ENCODE assay signal across 8 mouse cellular contexts in genomic region chr4:138980771-138981420, GRCm38 (mm10). TPM values are rescaled to one million over a fixed set of nuclear protein-coding genes. Genes with fewer than 3 reads are reported as not detected.
A peak's percentile ranks its signal among the peaks of the same experiment; 100 is the strongest.
DNase-seq lines count a peak whose midpoint lies in the region; ATAC-seq and TF ChIP-seq lines count a peak whose summit lies in the region.
"Had no signal": no experiment of that assay in that cellular context is flagged by ENCODE, and none has a peak within 500 bp of the region (broad histone marks: within the 10 kb centered on the region; RNA-seq: fewer than 3 reads in every experiment).

No protein-coding gene starts in this region.

- no peaks in the 10 kb centered on the region for H3K79me3 ChIP-seq in C2C12 (ENCODE audit: low read depth)

- peak; percentile 14 for DNase-seq in c-Kit-positive CD71-positive TER-119-negative erythroid progenitor cells, embryonic 14.5 days (ENCODE audit: low read depth)
- DNase-seq in cerebellum, adult 18-20 months: no peak

- no peak overlapping the region for H3K9ac ChIP-seq in hindbrain, embryonic 12.5 days
- H3K9ac ChIP-seq in hindbrain, embryonic 13.5 days: no peak overlapping the region
- H3K9ac ChIP-seq in limb, embryonic 12.5 days (replicated peaks): no peak overlapping the region

- H3K27me3 ChIP-seq in hindbrain, embryonic 12.5 days: no peaks in the 10 kb centered on the region
- H3K27me3 ChIP-seq in hindbrain, embryonic 13.5 days: 0 out of 2 replicates have a peak, but pooled peaks cover 3% of the 10 kb centered on the region
- H3K27me3 ChIP-seq in C2C12 (ENCODE audit: control insufficient read depth, insufficient read depth, insufficient read length): no peaks in the 10 kb centered on the region
- H3K27me3 ChIP-seq in limb, embryonic 12.5 days: no peaks in the 10 kb centered on the region

- 0 out of 2 replicates have a peak, but pooled peaks cover 2% of the 10 kb centered on the region for H3K9me3 ChIP-seq in hindbrain, embryonic 12.5 days (replicated peaks)
- no peaks in the 10 kb centered on the region for H3K9me3 ChIP-seq in hindbrain, embryonic 13.5 days
- no peaks in the 10 kb centered on the region for H3K9me3 ChIP-seq in limb, embryonic 12.5 days

- no peak overlapping the region for H3ac ChIP-seq in C2C12 (ENCODE audit: control insufficient read depth, insufficient read length, low read depth)

- TF ChIP-seq CTCF in C2C12 (IDR thresholded peaks at IDR 0.05; ENCODE audit: control insufficient read depth, insufficient read depth, insufficient read length): no peak

- H3K79me2 ChIP-seq in C2C12 (ENCODE audit: control insufficient read depth, insufficient read depth): no peaks in the 10 kb centered on the region

- no peak overlapping the region for H3K4me3 ChIP-seq in hindbrain, embryonic 12.5 days
- no peak overlapping the region for H3K4me3 ChIP-seq in hindbrain, embryonic 13.5 days
- H3K4me3 ChIP-seq in C2C12 (ENCODE audit: insufficient read depth, poor library complexity, severe bottlenecking): no peak overlapping the region
- H3K4me3 ChIP-seq in limb, embryonic 12.5 days (replicated peaks): peak overlapping the region; percentile 2; the same call in 1 of the 2 replicates

- H3K4me2 ChIP-seq in hindbrain, embryonic 12.5 days (replicated peaks): peak overlapping the region; percentile 17; the same call in 1 of the 2 replicates
- H3K4me2 ChIP-seq in hindbrain, embryonic 13.5 days: no peak overlapping the region
- H3K4me2 ChIP-seq in limb, embryonic 12.5 days: peak overlapping the region; percentile 33

- H3K27ac ChIP-seq in hindbrain, embryonic 12.5 days: no peak overlapping the region
- H3K27ac ChIP-seq in hindbrain, embryonic 13.5 days: no peak overlapping the region
- no peak overlapping the region for H3K27ac ChIP-seq in limb, embryonic 12.5 days

- H3K4me1 ChIP-seq in hindbrain, embryonic 12.5 days: no peaks in the 10 kb centered on the region
- H3K4me1 ChIP-seq in hindbrain, embryonic 13.5 days (replicated peaks): no peaks in the 10 kb centered on the region
- 0 out of 2 replicates have a peak, but pooled peaks cover 3% of the 10 kb centered on the region for H3K4me1 ChIP-seq in limb, embryonic 12.5 days (replicated peaks)

- H3K36me3 ChIP-seq in hindbrain, embryonic 12.5 days: no peaks in the 10 kb centered on the region
- H3K36me3 ChIP-seq in hindbrain, embryonic 13.5 days: no peaks in the 10 kb centered on the region
- no peaks in the 10 kb centered on the region for H3K36me3 ChIP-seq in C2C12 (ENCODE audit: control insufficient read depth, insufficient read depth)
- no peaks in the 10 kb centered on the region for H3K36me3 ChIP-seq in limb, embryonic 12.5 days

- WGBS in hindbrain, embryonic 12.5 days: 26% methylated on average over 12 of the region's 12 CpGs
- 29% methylated on average over 12 of the region's 12 CpGs for WGBS in hindbrain, embryonic 13.5 days
- 19% methylated on average over 12 of the region's 12 CpGs for WGBS in limb, embryonic 12.5 days

- ATAC-seq in hindbrain, embryonic 12.5 days (ENCODE audit: low FRiP score): no peak
- no peak for ATAC-seq in hindbrain, embryonic 13.5 days (ENCODE audit: low FRiP score)
- ATAC-seq in limb, embryonic 12.5 days (ENCODE audit: insufficient number of reproducible peaks, insufficient read depth, low FRiP score, low TSS enrichment, low read depth): no peak; the same call in 1 of the 2 replicates
- ATAC-seq in erythroid progenitor cell, adult 5-6 weeks (replicated peaks; ENCODE audit: low FRiP score, poor library complexity, severe bottlenecking): no peak

TF ChIP-seq in C2C12, 6 proteins besides CTCF, POLR2A, EP300 and RAD21:
- peak; percentile 35 for TF ChIP-seq USF1 (IDR thresholded peaks at IDR 0.05; ENCODE audit: low read depth)
- no peak for TF ChIP-seq MAX (IDR thresholded peaks at IDR 0.05)
- no peak for TF ChIP-seq MYOD1 (IDR thresholded peaks at IDR 0.05; ENCODE audit: control insufficient read depth, insufficient read length, low read depth)

RNA-seq across cellular contexts. Expression of gene Tmco4, which starts 8.2 kb away (rescaled TPM):
- 1.1 and 1.4 TPM in 2 replicates for polyA plus RNA-seq in hindbrain, embryonic 12.5 days (2016; fragmentation: Nextera tagmentation; extraction: Ambion mirVana)
- polyA plus RNA-seq in hindbrain, embryonic 13.5 days (2015; fragmentation: Nextera tagmentation; extraction: Ambion mirVana): 0.89 and 1.3 TPM in 2 replicates
- 1.8 TPM for polyA plus RNA-seq in C2C12 (2012; fragmentation: generic; extraction: Trizol)
- polyA plus RNA-seq in limb, embryonic 12.5 days (2016; fragmentation: Nextera tagmentation; extraction: Ambion mirVana): 2.0 and 2.7 TPM in 2 replicates
- total RNA-seq in erythroid progenitor cell, adult 5-6 weeks (2015; ENCODE audit: low replicate concordance): 0.42 and 1.8 TPM in 2 replicates
- total RNA-seq in erythroid progenitor cell, adult 5-6 weeks (2017; ENCODE audit: low replicate concordance): 1.1 and 2.1 TPM in 2 replicates

RNA-seq across cellular contexts. Expression of gene Rnf186, which starts 14.0 kb away (rescaled TPM):
- not detected in 2 replicates for polyA plus RNA-seq in hindbrain, embryonic 12.5 days (2016; fragmentation: Nextera tagmentation; extraction: Ambion mirVana)
- polyA plus RNA-seq in hindbrain, embryonic 13.5 days (2015; fragmentation: Nextera tagmentation; extraction: Ambion mirVana): not detected in 2 replicates
- not detected for polyA plus RNA-seq in C2C12 (2012; fragmentation: generic; extraction: Trizol)
- not detected in 2 replicates for polyA plus RNA-seq in limb, embryonic 12.5 days (2016; fragmentation: Nextera tagmentation; extraction: Ambion mirVana)
- total RNA-seq in erythroid progenitor cell, adult 5-6 weeks (2015; ENCODE audit: low replicate concordance): not detected in 2 replicates
- total RNA-seq in erythroid progenitor cell, adult 5-6 weeks (2017; ENCODE audit: low replicate concordance): not detected in 2 replicates
- total RNA-seq: left cerebral cortex, postnatal 25 days had no signal
